Mouse (Mus musculus) gastrocnemius, postnatal 36 days (tissue): ENCODE measurements around the gene Tctn1. TPM values are rescaled to one million over a fixed set of nuclear protein-coding genes. Genes with fewer than 3 reads are reported as not detected.
A peak's percentile ranks its signal among the peaks of the same experiment; 100 is the strongest.

Source experiments
- DNase-seq, 2 experiments: peaks; one replicate each; pipeline ENCODE4 v3.0.0; 2022
- intact Hi-C: fragments of 180-260 bp; cut with DNase I; formaldehyde crosslinking; loops from one replicate; pipeline ENCODE4 v1.15.1; 2025
- total RNA-seq, 2 experiments: library from RNA; stranded (reverse); gene quantifications; 2 replicates each; pipeline ENCODE4 v1.2.3; 2021

Tctn1 gene
- total RNA-seq, 2 experiments from 2014 or later = 1.6 to 2.2 TPM

GRCm38 (mm10) chr5:122251895-122252606 lies 12.2 kb downstream of the Tctn1 start:
- DNase-seq = no peak
- intact Hi-C loops = no loop called here

- intact Hi-C loops = no loop called here
- DNase-seq = no peak
Measured at GRCm38 (mm10) chr5:122249281-122249680, 15.0 kb downstream of the Tctn1 start.

GRCm38 (mm10) chr5:122247934-122248333 lies 16.3 kb downstream of the Tctn1 start:
- DNase-seq = no peak
- intact Hi-C loops = no loop called here

- DNase-seq = no peak
- intact Hi-C loops = no loop called here
Measured at GRCm38 (mm10) chr5:122247529-122247928, 16.7 kb downstream of the Tctn1 start.

- DNase-seq = no peak
- intact Hi-C loops = no loop called here
Measured at GRCm38 (mm10) chr5:122246547-122247167, 17.6 kb downstream of the Tctn1 start.

- intact Hi-C loops = no loop called here
- DNase-seq = no peak
Measured at GRCm38 (mm10) chr5:122245186-122245585, 19.1 kb downstream of the Tctn1 start.

- intact Hi-C loops = no loop called here
- no peak for DNase-seq
Measured at GRCm38 (mm10) chr5:122243781-122244523, 20.3 kb downstream of the Tctn1 start.

GRCm38 (mm10) chr5:122242521-122243123 lies 21.6 kb downstream of the Tctn1 start:
- intact Hi-C loops = no loop called here
- DNase-seq = no peak

GRCm38 (mm10) chr5:122240989-122241388 lies 23.3 kb downstream of the Tctn1 start:
- intact Hi-C loops = no loop called here

GRCm38 (mm10) chr5:122240521-122240920 lies 23.7 kb downstream of the Tctn1 start:
- intact Hi-C loops = no loop called here
- DNase-seq = no peak

More at GRCm38 (mm10) chr5:122240989-122241388, 23.3 kb downstream of the Tctn1 start:
- DNase-seq = no peak

- DNase-seq = no peak
- intact Hi-C loops = no loop called here
Measured at GRCm38 (mm10) chr5:122239618-122240017, 24.6 kb downstream of the Tctn1 start.

GRCm38 (mm10) chr5:122237200-122237599 lies 27.1 kb downstream of the Tctn1 start:
- intact Hi-C loops = no loop called here
- no peak for DNase-seq

- intact Hi-C loops = no loop called here
Measured at GRCm38 (mm10) chr5:122235196-122235836, 28.9 kb downstream of the Tctn1 start.

GRCm38 (mm10) chr5:122234319-122235195 lies 29.7 kb downstream of the Tctn1 start:
- no peak for DNase-seq
- intact Hi-C loops = no loop called here

More at GRCm38 (mm10) chr5:122235196-122235836, 28.9 kb downstream of the Tctn1 start:
- no peak for DNase-seq

GRCm38 (mm10) chr5:122233695-122234094 lies 30.6 kb downstream of the Tctn1 start:
- intact Hi-C loops = no loop called here
- DNase-seq = peak in 1 of 2 experiments; percentile 24

- intact Hi-C loops = no loop called here
- DNase-seq = no peak
Measured at GRCm38 (mm10) chr5:122233077-122233581, 31.1 kb downstream of the Tctn1 start.

- DNase-seq = no peak
Measured at GRCm38 (mm10) chr5:122232004-122232403, 32.3 kb downstream of the Tctn1 start.

GRCm38 (mm10) chr5:122231431-122231830 lies 32.8 kb downstream of the Tctn1 start:
- intact Hi-C loops = no loop called here
- DNase-seq = no peak

More at GRCm38 (mm10) chr5:122232004-122232403, 32.3 kb downstream of the Tctn1 start:
- intact Hi-C loops = no loop called here

- DNase-seq = no peak
- intact Hi-C loops = no loop called here
Measured at GRCm38 (mm10) chr5:122230816-122231215, 33.4 kb downstream of the Tctn1 start.
